Mouse (Mus musculus) cortical plate, adult 2 months (tissue): ENCODE results near the gene 4933428M09Rik. TPM values are rescaled to one million over a fixed set of nuclear protein-coding genes. Genes with fewer than 3 reads are reported as not detected.
"Not testable (repeated sequence)": the region's sequence is repeated elsewhere in the genome, so short reads cannot be mapped to it uniquely, and the experiment has no call there.

Source experiments
- H3K27ac ChIP-seq: fragments of 200-500 bp; 2 replicates; pipeline ENCODE4 v1.5.1; 2012; ENCODE audit warnings: low read length, control low read depth, inconsistent platforms; ENCODE audit not compliant: insufficient read depth
- H3K4me1 ChIP-seq: fragments of 200-500 bp; 2 replicates; pipeline ENCODE4 v1.6.1; 2011; ENCODE audit warnings: low read length; ENCODE audit not compliant: control insufficient read depth, insufficient read depth
- H3K4me3 ChIP-seq: fragments of 200-500 bp; 2 replicates; pipeline ENCODE4 v1.5.1; 2011; ENCODE audit warnings: mild to moderate bottlenecking, low read length, control low read depth; ENCODE audit not compliant: insufficient read depth
- CTCF ChIP-seq: fragments of 200-500 bp; IDR thresholded peaks from 2 replicates; pipeline ENCODE4 v1.5.1; 2011; ENCODE audit warnings: mild to moderate bottlenecking, control low read depth, low read length; ENCODE audit not compliant: insufficient read depth; ENCODE audit errors: extremely low read depth
- POLR2A ChIP-seq: fragments of 200-500 bp; IDR thresholded peaks from 2 replicates; pipeline ENCODE4 v1.6.1; 2011; ENCODE audit warnings: mild to moderate bottlenecking, low read length, control low read depth; ENCODE audit not compliant: insufficient read depth; ENCODE audit errors: extremely low read depth
- polyA plus RNA-seq: library from polyadenylated mRNA; depleted of rRNA; stranded (reverse); fragments of >200 nt; gene quantifications from 2 replicates; pipeline ENCODE4 v1.2.3, GENCODE M21; 2012; rRNA removed

4933428M09Rik gene
- polyA plus RNA-seq, result not detected in 2 replicates

DNA sequence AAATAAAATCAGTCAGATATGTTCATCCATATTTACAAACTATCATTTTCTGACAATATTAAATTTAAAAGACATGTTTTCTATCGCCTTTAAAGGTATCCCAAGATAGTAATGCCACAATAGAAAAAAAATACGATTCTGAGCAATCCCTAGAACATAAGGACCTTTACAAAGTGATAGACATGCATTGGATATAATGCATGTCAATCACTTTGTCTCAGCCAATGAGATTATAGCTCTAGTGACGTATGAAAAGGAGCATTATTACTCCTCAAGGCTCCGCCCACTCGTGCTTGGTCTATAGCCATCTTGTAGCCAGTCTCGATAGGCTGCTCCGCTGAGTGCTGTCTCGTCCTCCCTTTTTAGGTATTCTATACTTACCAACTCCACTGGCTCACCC is at the start of gene 4933428M09Rik:
Gene 4933428M09Rik, plus strand, starts transcription at position 301 of the 400 bp plus-strand sequence.
- no peaks in the 10 kb centered on the region for H3K4me1 ChIP-seq
- no peak within 1 kb of the TSS for H3K4me3 ChIP-seq
- TF ChIP-seq POLR2A (no peak), CTCF (no peak)
- no peak within 1 kb of the TSS for H3K27ac ChIP-seq

DNA sequence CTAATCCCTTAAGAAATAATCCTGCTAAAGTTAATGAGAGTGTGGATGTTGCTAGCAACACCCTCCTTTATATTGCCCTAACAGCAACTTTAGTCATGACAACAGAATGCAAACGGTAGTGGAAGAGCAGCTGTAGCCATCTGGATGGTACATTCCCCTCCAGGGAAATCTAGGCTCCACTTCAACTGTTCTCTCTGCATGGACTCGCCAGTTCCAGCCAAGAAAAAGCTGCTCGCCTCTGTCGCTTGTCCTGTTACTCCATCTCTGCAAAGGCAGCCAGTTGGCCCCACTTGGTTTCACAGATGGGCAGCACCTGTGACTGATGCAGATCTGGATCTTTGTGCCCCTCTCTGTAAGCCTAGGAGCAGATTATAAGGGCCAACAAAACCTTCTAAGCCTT is 45.0 kb upstream of the 4933428M09Rik start:
- TF ChIP-seq POLR2A (no peak), CTCF (no peak)

DNA sequence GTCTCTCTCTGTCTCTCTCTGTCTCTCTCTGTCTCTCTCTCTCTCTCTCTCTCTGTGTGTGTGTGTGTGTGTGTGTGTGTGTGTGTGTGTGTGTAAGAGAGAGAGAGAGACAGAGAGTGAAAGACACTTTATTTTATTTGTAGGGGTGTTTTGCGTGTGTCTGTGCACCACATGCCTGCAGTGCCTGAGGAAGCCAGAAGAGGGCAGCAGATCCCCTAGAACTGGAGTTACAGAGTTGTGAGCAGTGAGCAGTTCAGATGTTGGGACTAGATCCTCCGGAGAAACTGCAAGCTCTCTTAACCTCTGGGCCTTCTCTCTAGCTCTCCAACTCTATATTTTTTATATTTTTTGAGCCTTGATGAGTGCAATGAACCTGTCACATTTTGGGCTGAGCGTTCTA is 12.5 kb downstream of the 4933428M09Rik start:
- H3K4me3 ChIP-seq, H3K27ac ChIP-seq, H3K4me1 ChIP-seq: not testable (repeated sequence)

More for the DNA sequence above, 45.0 kb upstream of the 4933428M09Rik start:
- Histone ChIP-seq H3K4me1 (no peaks in the 10 kb centered on the region), H3K4me3 (no peak overlapping the region), H3K27ac (no peak overlapping the region)

DNA sequence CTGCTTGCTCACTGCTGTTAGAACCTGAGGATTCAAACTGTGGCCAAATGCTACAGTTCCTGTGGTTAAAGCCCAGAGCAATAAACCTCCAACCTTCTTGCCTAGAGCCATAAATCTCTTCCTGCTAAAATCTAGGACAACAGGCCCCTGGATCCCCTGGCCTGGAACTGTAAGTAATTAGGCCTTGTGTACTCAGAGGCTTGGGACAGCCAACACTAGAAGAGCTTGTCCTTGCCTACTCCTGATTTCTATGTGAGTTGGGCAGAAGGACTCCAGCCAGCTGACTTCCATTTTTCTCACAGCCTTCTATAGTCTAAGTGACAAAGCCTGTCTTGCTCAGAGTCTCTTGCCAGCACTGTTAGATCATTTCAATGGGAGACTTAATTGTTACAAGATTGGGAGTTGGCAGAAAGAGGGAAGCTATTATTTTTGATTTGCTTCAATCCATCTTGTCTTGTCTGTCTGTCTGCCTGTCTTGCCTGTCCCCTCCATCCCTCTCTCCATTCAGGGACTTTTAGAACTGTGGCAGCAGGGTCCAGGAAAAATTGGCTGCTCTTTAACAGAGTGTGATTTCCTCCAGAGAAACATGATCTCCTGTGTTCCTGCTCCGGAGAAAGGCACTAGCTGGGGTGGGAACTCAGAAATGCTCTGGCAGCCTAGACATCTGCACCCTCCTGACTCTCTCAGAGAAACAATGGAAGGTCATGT is 15.7 kb downstream of the 4933428M09Rik start:
- TF ChIP-seq POLR2A (no peak), CTCF (no peak)
- H3K27ac ChIP-seq, result no peak overlapping the region
- no peaks in the 10 kb centered on the region for H3K4me1 ChIP-seq
- no peak overlapping the region for H3K4me3 ChIP-seq

DNA sequence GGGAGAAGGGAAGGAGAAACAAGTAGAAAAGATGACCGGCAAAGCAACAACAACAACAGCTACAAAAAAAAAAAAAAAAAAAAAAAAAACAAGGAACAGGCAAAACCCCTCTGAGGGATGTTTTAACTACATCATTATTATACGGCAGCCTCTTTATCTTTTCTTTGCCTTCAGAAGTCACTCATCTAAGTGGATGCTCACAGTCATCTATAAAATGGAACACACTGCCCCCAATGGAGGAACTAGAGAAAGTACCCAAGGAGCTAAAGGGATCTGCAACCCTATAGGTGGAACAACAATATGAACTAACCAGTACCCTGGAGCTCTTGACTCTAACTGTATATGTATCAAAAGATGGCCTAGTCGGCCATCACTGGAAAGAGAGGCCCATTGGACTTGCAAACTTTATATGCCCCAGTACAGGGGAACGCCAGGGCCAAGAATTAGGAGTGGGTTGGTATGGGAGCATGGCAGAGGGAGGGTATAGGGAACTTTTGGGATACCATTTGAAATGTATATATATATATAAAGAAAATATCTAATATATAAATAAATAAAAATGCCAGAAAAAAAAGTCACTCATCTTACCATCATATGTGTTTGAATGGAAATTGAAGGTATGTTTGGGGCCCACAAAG is 30.3 kb downstream of the 4933428M09Rik start:
- not testable (repeated sequence) for H3K4me1 ChIP-seq, H3K27ac ChIP-seq, H3K4me3 ChIP-seq

DNA sequence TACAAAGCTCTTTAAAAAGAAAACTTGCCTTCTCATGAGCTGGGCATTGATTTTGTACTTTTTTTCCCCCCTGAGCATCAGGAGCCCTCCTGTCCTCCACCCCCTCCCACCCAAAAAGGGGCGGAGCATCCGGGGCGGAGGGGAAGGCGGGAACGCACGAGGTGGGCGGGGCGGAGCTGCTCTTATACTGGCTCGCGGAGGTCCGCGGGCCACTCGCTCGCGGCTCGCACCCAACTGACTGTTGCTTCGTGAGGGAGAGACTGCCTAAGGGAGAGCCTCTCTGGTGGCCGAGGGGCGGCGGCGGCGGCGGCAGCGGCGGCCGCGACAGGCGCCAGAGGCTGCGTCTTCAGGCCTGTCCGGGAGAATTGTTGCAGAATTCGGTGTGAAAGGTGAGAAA is 30.8 kb downstream of the 4933428M09Rik start, which contains the start of gene Mum1l1:
Gene Mum1l1, plus strand, starts transcription at position 214 of the 397 bp plus-strand sequence.
- Histone ChIP-seq H3K4me1 (no peaks in the 10 kb centered on the region), H3K27ac (no peak within 1 kb of the TSS), H3K4me3 (peak within 1 kb of the TSS; percentile 13; the same call in 1 of the 2 replicates)
- TF ChIP-seq POLR2A (no peak), CTCF (no peak)

DNA sequence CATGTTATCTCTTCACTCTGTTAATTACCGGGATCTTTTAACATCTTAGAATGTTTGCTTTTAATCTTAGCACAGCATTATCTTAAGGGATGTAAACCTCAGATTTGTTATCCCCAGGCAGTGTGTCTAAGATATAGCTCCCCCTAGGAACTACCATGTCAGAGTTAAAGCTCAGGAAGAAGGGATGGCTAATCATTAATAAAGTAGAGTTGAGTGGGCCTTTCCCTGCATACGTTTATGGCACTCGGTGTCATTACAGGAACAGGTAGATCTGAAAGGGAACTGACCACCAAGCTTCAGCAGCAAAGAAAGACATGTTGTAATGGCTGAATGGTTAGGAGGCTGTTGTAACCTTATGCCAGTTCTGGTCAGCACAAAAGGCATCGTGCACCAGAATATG is 35.7 kb downstream of the 4933428M09Rik start:
- TF ChIP-seq POLR2A (no peak), CTCF (no peak)

DNA sequence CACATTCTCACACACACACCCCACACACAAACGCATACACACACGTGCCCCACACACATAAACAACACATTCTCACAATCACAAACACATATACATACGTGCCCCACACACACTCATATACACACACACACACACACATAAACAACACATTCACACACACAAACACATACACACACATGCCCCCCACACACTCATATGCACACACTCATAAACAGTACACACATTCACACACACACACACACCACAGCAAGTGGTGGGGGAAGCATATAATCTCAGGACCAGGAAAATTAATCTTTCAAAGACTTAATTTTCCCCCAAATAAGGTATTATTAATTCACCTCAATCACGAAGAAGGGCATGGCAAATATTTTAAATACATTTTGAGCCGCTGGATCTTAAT is 37.4 kb downstream of the 4933428M09Rik start:
- no peaks in the 10 kb centered on the region for H3K4me1 ChIP-seq
- peak overlapping the region; percentile 40; the same call in 1 of the 2 replicates for H3K4me3 ChIP-seq
- no peak overlapping the region for H3K27ac ChIP-seq
- TF ChIP-seq POLR2A (no peak), CTCF (no peak)

More for the DNA sequence above, 35.7 kb downstream of the 4933428M09Rik start:
- Histone ChIP-seq H3K4me1 (no peaks in the 10 kb centered on the region), H3K27ac (no peak overlapping the region), H3K4me3 (no peak overlapping the region)

DNA sequence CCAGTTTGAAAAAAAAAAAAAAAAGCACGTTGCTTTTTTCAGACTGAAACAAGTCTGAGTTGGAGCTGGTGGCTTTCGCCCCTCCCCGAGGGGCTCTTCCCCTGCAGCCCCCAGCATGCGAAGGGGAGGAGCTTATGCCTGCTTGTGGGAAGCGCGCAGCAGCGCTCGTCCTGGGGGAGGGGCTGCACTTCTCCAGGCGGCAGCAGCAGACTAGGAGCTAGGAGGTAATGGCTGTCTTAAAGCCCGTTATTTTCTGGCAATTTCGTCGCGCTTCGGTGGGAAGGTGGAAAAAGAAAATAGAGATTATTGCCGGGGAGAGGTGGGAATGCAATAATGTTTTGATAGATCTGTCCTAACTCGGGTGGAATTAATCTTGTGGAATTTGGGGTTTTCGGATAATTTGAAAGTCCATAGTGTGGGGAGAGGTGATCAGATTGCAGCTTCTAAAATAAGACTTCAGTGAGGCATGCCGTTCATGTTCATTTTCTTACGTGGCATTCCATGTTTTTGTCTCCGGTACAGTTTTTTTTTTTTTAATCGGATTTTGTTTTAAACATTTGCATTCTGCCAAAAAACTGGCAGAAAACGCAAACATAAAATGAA is 38.1 kb downstream of the 4933428M09Rik start:
- Histone ChIP-seq H3K4me1 (no peaks in the 10 kb centered on the region), H3K27ac (no peak overlapping the region), H3K4me3 (peak overlapping the region; percentile 40)
- TF ChIP-seq POLR2A (0 out of 2 replicates have a peak, but pooled peaks have one; percentile 20), CTCF (no peak)

DNA sequence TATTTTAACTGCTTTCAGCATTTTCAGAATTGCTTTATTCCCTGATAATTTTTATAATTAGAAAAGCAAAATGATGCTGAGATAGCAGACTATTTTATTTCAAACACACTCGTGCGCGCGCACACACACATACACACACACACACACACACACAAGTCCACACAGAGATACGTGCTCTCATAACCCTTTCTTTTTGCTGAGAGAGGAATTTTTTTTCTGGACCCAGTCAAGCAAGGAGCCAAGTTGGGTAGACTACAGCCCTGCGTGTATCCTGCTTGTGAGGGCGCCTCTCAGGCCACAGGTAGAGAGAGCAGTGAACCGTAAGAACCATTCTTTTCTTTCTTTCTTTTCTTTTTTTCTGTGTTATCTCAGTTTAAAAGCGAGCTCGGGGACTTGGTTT is 38.7 kb downstream of the 4933428M09Rik start:
- H3K4me3 ChIP-seq, result peak overlapping the region; percentile 40; the same call in 1 of the 2 replicates
- H3K4me1 ChIP-seq, result no peaks in the 10 kb centered on the region
- no peak for TF ChIP-seq POLR2A
- TF ChIP-seq CTCF, result no peak
- H3K27ac ChIP-seq, result no peak overlapping the region
